Mouse (Mus musculus) C2C12 (cell line): ENCODE data around the gene Tmem232.
A peak's percentile ranks its signal among the peaks of the same experiment; 100 is the strongest.

Experiments used
- CEBPB ChIP-seq: IDR thresholded peaks from one replicate; pipeline ENCODE4 v1.6.1; 2011; ENCODE audit warnings: low read depth, mild to moderate bottlenecking, control low read depth, moderate library complexity
- CTCF ChIP-seq: IDR thresholded peaks from one replicate; pipeline ENCODE4 v1.5.1; 2011; ENCODE audit not compliant: control insufficient read depth, insufficient read depth, insufficient read length
- FOSL1 ChIP-seq: IDR thresholded peaks from one replicate; pipeline ENCODE4 v1.8.0; 2011; ENCODE audit warnings: mild to moderate bottlenecking, low read length; ENCODE audit not compliant: poor library complexity, insufficient read depth, severe bottlenecking
- MAX ChIP-seq: IDR thresholded peaks from one replicate; pipeline ENCODE4 v1.6.1; 2011; ENCODE audit warnings: mild to moderate bottlenecking, control low read depth
- MYOD1 ChIP-seq: IDR thresholded peaks from one replicate; pipeline ENCODE4 v1.6.1; 2011; ENCODE audit warnings: low read depth; ENCODE audit not compliant: control insufficient read depth, insufficient read length
- USF1 ChIP-seq: IDR thresholded peaks from one replicate; pipeline ENCODE4 v1.6.1; 2011; ENCODE audit warnings: low read depth, mild to moderate bottlenecking, control low read depth, moderate library complexity

- TF ChIP-seq CTCF, result no peak
- TF ChIP-seq USF1, result peak; percentile 52
- TF ChIP-seq MYOD1, result no peak
- no peak for TF ChIP-seq MAX
- TF ChIP-seq CEBPB, result no peak
- no peak for TF ChIP-seq FOSL1
Measured at GRCm38 (mm10) chr17:65552426-65552997, 11.9 kb upstream of the Tmem232 start.
